Mouse (Mus musculus) layer of hippocampus, adult 2 months (tissue): ENCODE results near the gene Ank3. TPM values are rescaled to one million over a fixed set of nuclear protein-coding genes. Genes with fewer than 3 reads are reported as not detected.

ENCODE experiments used
- DNase-seq, 2 experiments: peaks; one replicate each; pipeline ENCODE4 v3.0.0; 2022; ENCODE audit warnings: low spot score in 2 of 2
- H3K27ac ChIP-seq: fragments of 200-600 bp; 2 replicates; pipeline ENCODE4 v1.8.1; 2022
- H3K4me3 ChIP-seq: fragments of 200-600 bp; 2 replicates; pipeline ENCODE4 v1.8.1; 2022; ENCODE audit warnings: mild to moderate bottlenecking
- CTCF ChIP-seq: fragments of 200-600 bp; conservative IDR thresholded peaks from 2 replicates; pipeline ENCODE4 v1.8.1; 2022; ENCODE audit warnings: antibody characterized with exemption, mild to moderate bottlenecking, moderate library complexity
- total RNA-seq, 2 experiments: library from RNA; stranded (reverse); gene quantifications; 2 replicates each; pipeline ENCODE4 v1.2.3; 2021

The Ank3 gene
- total RNA-seq, 2 experiments from 2014 or later, result 474 to 477 TPM

DNA sequence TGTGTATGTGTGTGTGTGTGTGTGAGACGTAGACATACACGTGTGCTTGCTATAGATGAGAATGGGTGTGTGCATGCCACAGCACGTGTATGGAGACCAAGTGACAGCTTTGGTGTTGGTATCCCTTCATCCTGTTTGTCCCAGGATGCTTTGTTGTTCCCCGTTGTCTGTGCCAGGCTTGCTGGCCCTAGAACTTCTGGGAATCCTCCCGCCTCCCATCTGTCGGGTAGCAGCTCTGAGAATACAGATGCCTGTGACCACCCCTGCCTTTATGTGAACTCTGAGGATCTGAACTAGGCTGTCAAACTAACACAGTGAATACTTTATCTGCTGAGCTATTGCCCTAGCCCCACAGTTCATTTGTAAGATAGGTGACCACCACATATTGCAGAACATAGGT, 330.3 kb downstream of the Ank3 start:
- peak overlapping the region; percentile 84; the same call in 1 of the 2 replicates for H3K27ac ChIP-seq
- H3K4me3 ChIP-seq, result no peak overlapping the region
- no peak for TF ChIP-seq CTCF
- no peak for DNase-seq

DNA sequence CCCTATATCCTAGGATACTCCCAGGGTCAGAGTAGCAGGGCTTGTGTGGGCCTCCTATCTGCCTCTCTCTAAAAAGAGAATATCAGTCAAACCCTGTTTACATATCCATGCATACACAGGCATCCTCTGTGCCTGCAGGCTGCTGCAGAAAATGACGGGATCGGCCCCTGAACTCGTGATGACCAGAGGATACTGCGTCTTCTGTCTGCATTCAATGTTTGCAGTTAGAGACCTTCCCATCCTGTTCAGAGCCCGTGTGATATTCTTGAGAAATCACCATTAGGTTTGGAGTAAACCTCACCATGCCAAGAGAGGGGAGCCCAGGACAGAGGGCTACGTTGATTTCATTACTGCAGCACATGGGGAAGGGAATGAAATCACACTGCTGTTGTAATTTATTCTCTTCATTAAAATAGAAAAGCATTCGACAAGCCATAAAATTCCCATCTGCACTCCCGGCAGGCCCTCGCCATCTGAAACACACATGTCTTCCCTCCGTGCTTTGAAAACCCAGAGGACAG, 331.8 kb downstream of the Ank3 start:
- DNase-seq, result peak in 1 of 2 experiments; percentile 55

DNA sequence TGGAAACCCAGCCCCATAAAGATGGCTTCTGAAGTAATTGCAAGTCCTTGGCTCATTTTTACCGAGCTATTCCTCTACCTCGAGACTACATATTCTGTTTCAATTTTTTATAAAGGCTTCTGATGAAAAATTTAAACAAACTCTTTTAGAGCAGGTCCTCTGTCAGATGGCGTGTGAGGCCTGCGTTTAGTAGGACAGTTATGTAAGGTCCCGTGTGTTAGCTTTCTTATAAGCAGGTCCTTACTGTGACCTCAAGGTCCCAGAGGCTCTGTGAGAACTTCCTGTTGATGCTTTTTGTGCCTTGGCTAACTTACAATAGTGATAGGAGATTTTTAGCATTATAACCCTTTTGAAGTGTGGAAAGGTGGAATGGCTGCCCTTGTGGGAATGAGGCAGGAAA, 332.8 kb downstream of the Ank3 start:
- DNase-seq, result no peak
- TF ChIP-seq CTCF, result no peak
- no peak overlapping the region for H3K4me3 ChIP-seq
- peak overlapping the region; percentile 84 for H3K27ac ChIP-seq

More for the DNA sequence above, 331.8 kb downstream of the Ank3 start:
- TF ChIP-seq CTCF, result no peak
- peak overlapping the region; percentile 84 for H3K27ac ChIP-seq
- no peak overlapping the region for H3K4me3 ChIP-seq

DNA sequence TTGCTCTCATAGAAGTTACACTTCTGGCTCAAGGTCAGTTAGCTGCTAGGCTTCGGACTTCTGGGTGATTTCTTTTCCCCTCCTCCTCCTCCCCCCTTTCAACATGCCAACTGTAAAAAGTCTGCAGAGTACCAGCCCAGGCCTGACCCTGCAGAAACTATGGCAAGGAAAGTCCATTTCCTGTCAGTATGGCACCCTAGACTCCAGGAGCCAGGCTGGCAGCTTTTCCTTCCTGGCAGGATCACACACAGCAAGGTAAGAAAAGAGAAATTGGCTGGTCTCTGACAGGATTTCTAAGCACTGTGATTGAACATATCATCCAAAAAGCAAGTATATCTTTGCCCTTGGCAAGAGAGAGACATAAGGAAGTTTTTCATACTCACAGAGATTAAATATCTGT, 333.3 kb downstream of the Ank3 start:
- DNase-seq, result no peak
- no peak for TF ChIP-seq CTCF

DNA sequence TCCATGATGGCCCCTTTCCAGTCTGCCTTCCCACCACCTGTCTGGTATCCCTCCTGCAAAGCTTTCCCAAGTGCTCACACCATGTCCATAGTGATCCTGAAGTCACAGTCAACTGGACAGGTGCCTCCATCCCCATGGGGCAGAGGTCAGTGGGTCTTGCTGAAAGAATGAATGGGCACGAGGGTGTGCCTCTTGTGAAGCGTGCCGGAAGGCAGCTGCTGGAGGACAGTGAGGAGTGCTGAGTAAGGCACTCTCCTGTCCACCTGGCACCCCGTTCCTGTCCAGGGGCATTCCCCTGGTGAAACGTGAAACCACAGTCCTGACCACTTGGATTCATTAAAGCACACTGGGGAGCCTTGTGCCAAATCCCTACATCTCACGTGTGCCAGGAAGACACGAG, 337.7 kb downstream of the Ank3 start:
- no peak for TF ChIP-seq CTCF
- Histone ChIP-seq H3K27ac (no peak overlapping the region), H3K4me3 (no peak overlapping the region)
- no peak for DNase-seq

More for the DNA sequence above, 333.3 kb downstream of the Ank3 start:
- no peak overlapping the region for H3K4me3 ChIP-seq
- H3K27ac ChIP-seq, result peak overlapping the region; percentile 84; the same call in 1 of the 2 replicates

DNA sequence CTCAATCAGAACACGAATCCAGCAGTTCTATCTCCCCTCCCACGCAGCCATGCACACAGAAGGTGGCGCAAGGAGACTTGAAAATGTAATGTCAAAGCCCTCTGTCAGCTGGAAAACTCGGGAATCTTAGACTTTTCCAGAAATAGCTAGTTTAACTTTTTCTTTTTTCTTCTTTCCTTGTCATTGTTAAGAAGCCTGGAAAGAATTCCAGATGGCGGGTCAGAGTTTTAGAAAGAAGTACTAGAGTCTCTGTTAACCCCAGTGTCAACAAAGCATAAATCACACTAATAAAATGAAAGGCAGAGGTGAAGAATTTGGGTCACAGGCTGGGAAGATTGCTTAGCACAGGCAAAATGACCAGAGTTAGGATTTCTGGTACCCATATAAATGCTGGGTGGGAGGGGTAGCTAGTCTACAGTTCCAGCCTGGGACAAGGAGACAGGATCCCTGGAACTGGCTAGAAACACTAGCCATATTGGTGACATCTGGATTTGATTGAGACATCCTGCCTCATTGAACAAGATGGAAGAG, 340.2 kb downstream of the Ank3 start:
- TF ChIP-seq CTCF, result no peak
- no peak for DNase-seq
- H3K4me3 ChIP-seq, result no peak overlapping the region
- H3K27ac ChIP-seq, result no peak overlapping the region

DNA sequence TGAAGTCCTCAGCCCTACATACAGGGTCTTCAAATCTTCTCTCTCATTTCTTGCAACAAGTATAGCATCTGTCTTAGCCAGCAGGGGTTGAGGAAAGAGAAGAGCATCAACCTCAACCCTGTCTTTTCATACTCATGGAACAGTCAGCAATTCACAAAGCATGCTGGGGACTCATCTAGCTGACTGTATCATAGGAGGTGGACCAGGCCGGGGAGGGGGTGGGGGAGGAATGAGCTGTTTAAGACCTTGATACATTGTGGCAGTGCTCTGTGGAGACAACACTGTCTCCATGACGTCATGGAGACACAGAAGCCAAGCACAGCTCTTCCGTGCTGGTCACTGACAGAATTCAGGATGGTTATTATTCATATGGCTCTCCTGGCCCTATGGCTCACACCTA, 344.0 kb downstream of the Ank3 start:
- H3K27ac ChIP-seq, result peak overlapping the region; percentile 87
- no peak for TF ChIP-seq CTCF
- no peak for DNase-seq
- H3K4me3 ChIP-seq, result no peak overlapping the region

DNA sequence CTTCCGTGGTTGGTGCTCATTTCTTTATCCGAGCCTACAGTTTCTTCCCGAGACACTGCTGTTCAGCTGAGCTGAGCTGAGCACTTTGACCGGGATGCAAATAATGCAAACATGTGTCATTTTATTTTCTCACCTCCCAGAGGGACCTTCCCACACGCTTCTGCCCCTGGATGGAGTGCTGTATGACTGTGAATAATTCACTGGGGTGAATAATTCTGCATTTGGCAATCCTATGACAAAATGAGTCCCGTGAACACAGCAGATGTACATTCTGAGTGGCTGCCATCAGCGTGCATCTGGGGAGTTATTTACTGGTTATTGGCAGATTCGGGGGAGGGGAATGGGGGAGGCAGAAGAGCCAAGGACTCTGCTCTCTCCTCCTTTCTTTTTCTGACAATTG, 345.6 kb downstream of the Ank3 start:
- no peak for TF ChIP-seq CTCF
- peak; percentile 74 to 80 for DNase-seq
- Histone ChIP-seq H3K27ac (peak overlapping the region; percentile 87), H3K4me3 (no peak overlapping the region)

DNA sequence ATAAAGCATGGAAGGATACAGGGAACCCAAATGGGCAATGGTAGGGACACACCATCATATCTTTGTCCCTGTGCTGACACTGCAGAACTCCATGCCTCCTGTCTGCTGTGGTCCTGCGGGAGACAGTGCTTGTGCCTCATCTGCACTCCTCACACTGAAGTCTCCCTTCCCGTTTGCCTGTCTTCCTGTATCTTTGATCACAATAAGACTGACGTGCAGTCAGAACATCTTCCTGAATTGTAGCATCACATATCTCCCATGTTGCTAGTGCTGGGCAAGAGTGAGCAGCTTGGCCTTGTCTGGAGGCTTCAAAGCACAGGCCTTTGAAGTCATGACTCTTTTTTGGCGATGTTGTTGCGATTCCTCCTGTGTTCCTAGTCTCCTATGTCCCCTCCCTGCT, 346.3 kb downstream of the Ank3 start:
- TF ChIP-seq CTCF, result no peak
- no peak overlapping the region for H3K4me3 ChIP-seq
- DNase-seq, result no peak
- peak overlapping the region; percentile 87 for H3K27ac ChIP-seq

DNA sequence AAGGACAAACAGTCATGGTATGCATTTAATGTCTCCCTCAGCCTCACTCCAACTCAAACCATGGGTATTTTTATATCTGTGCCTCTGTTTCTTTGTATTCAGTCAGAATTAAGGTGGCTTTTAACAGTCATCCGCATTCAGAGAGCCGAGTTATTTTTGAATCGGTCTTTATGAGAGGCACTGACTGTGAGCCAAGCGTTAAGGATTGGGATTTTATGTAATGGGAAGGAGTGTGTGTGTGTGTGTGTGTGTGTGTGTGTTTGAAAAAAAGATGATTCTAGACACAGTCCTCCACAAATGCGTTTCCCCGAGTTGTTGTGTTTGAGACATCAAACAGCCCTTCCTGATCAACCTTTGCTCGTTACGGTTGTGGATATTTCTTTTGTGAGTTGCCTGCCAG, 347.7 kb downstream of the Ank3 start:
- DNase-seq, result no peak
- peak overlapping the region; percentile 86 for H3K27ac ChIP-seq

DNA sequence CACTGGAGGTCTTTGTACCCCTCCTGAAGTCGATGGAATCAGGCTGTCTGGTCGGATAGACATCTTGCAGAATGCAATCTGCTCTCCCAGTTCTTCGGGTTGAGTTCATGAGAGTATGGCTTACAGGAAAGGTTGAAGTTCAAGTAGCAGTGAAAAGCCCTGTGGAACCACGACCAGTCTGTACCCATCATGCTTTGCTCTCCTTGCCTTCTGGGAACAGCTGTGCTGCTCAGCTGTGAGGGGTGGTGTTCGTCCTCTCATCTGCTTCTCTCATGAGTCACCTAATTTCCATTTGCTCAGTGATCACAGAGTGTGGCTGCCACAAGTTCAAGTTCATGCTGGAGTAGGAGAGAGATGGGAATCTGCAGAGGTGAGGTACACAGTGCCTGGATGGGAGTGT, 348.2 kb downstream of the Ank3 start:
- no peak for TF ChIP-seq CTCF
- H3K27ac ChIP-seq, result peak overlapping the region; percentile 86
- DNase-seq, result no peak
- no peak overlapping the region for H3K4me3 ChIP-seq

More for the DNA sequence above, 347.7 kb downstream of the Ank3 start:
- H3K4me3 ChIP-seq, result no peak overlapping the region
- TF ChIP-seq CTCF, result no peak

DNA sequence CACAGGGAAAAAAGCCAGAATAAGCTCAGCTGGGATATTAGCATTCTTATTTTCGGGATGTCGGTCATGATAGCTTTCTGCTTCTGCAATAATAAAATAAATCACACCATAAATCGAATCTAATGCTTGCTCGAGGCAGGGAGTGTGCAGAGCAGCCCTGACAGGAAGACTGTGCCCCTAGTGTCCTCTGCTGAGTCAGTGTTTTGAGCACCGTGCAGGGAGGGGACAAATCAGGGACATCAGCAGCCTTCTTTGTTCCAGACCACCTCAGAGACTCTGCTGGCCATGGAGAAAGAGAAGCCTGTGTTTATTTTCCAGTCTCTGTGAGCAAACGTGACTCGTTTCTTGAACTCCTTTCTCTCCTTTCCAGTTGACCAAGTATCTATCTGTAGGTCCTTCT, 352.8 kb downstream of the Ank3 start:
- no peak for TF ChIP-seq CTCF
- Histone ChIP-seq H3K4me3 (no peak overlapping the region), H3K27ac (peak overlapping the region; percentile 24; the same call in 1 of the 2 replicates)
- DNase-seq, result no peak

DNA sequence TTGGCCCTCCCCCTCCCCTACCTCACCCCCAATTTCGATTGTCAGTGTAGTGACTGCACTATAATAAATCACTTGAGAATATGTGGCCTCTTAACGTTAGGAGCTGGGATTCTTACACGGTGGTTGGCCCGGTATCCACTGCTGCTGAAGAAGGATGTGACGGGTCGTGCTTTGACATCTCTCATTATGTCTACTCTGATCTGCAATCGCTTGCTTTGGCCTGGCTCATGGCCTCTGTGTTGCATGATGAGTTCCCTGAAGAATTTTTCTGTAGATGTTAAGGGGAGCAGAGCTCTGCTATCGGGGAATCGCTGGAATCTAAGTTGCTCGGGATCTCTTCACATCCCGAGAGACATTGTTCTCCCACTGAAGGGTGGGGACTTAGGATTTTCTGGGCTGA, 354.9 kb downstream of the Ank3 start:
- no peak overlapping the region for H3K4me3 ChIP-seq
- no peak for DNase-seq

DNA sequence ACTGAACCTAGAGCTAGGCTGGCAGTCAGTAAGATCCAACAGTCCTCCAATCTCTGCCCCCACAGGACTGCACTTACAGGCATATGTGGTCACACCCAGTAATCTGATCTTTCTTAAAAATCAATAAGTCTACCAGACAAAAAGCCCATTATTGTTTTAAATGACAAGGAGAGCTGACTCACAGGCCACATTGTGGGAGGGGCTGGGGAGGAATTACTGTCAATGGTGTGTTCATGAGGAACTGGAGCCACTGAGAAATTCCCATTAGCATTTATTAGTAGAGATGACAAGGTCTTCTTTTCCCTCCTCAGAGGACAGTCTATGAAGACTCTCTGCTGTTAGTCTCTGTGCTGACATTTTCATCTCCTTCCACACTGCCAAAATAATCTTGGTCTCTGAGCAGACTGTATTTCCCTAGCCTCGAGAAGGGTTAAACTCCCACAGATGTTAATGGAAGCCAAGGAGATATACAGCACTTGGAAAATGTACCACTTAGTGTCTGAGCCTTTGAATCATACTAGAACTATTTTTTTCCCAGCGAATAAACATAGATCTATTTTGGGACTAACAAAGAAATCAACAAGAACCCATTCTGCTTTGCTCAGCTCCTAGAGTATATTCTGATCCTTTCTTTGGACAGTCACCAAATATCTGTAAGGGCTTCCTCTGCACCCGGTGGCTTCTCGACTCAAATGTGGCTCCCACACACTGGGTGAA, 358.5 kb downstream of the Ank3 start:
- Histone ChIP-seq H3K27ac (peak overlapping the region; percentile 62; the same call in 1 of the 2 replicates), H3K4me3 (no peak overlapping the region)
- DNase-seq, result no peak
- TF ChIP-seq CTCF, result no peak

More for the DNA sequence above, 354.9 kb downstream of the Ank3 start:
- H3K27ac ChIP-seq, result no peak overlapping the region; the same call in 1 of the 2 replicates
- TF ChIP-seq CTCF, result no peak
